Mouse (Mus musculus): ENCODE results near the gene Micu2. TPM values are rescaled to one million over a fixed set of nuclear protein-coding genes. Genes with fewer than 3 reads are reported as not detected.

Micu2 gene
- total RNA-seq, 2 experiments from 2014 or later, result 24.9 to 25.3 TPM

GRCm38 (mm10) chr14:57877921-57878320, 121.1 kb downstream of the Micu2 start:
- no peak for TF ChIP-seq CTCF (conservative IDR thresholded peaks at IDR 0.05)
- no peak for DNase-seq (ENCODE audit: low spot score in 2 of 2)
- Histone ChIP-seq H3K27ac (no peak overlapping the region), H3K4me3 (no peak overlapping the region)

GRCm38 (mm10) chr14:57866676-57867276, 132.3 kb downstream of the Micu2 start:
- no peak overlapping the region for H3K4me3 ChIP-seq
- no peak for TF ChIP-seq CTCF (conservative IDR thresholded peaks at IDR 0.05)
- peak in 1 of 2 experiments; percentile 29 for DNase-seq (ENCODE audit: low spot score in 2 of 2)
- H3K27ac ChIP-seq, result no peak overlapping the region; the same call in 1 of the 2 replicates

Other genes with a start within 250 kb of the Micu2 start
- gene Lats2, start 240.9 kb downstream of the Micu2 start, total RNA-seq (2021), result 10 to 100 TPM; 42.5 to 49.0 TPM
- 10 to 100 TPM; 47.7 to 67.6 TPM for gene Sap18, start 201.1 kb downstream of the Micu2 start, total RNA-seq (2021)
- gene Ska3, start 173.1 kb downstream of the Micu2 start, total RNA-seq (2021), result 1 to 10 TPM in 1 of 2 experiments, under 1 TPM in 1; 0.97 to 1.3 TPM
- gene Mrpl57, start 173.0 kb downstream of the Micu2 start, total RNA-seq (2021), result 10 to 100 TPM; 67.4 to 75.9 TPM
- gene Zdhhc20, start 109.0 kb downstream of the Micu2 start, total RNA-seq (2021), result 10 to 100 TPM; 40.0 to 41.7 TPM
- gene Fgf9, start 71.3 kb upstream of the Micu2 start, total RNA-seq (2021), result 10 to 100 TPM; 16.3 to 17.1 TPM